Mouse (Mus musculus) forebrain, embryonic 15.5 days (tissue): ENCODE data around the gene Mlip. TPM values are rescaled to one million over a fixed set of nuclear protein-coding genes. Genes with fewer than 3 reads are reported as not detected.

Experiments used
- polyA plus RNA-seq: library from polyadenylated mRNA; unstranded; fragments of >200 nt; fragmentation: Nextera tagmentation; extraction: Ambion mirVana; gene quantifications from 2 replicates; pipeline ENCODE4 v1.2.1, GENCODE M21; 2015

Gene Mlip
- polyA plus RNA-seq, 1 experiment from 2014 or later: 5.5 TPM

Other genes starting within 250 kb of the Mlip start
- 8.4 and 9.4 TPM in 2 replicates for gene Lrrc1, start 191.9 kb upstream of the Mlip start, polyA plus RNA-seq